Mouse (Mus musculus): ENCODE measurements at regions not wholly inside any gene's neighbourhood (a gene's known extent, or its start where the extent isn't known, plus 50 kb on each side); places are given as distances from the start of the nearest gene placed in this dataset.

DNA sequence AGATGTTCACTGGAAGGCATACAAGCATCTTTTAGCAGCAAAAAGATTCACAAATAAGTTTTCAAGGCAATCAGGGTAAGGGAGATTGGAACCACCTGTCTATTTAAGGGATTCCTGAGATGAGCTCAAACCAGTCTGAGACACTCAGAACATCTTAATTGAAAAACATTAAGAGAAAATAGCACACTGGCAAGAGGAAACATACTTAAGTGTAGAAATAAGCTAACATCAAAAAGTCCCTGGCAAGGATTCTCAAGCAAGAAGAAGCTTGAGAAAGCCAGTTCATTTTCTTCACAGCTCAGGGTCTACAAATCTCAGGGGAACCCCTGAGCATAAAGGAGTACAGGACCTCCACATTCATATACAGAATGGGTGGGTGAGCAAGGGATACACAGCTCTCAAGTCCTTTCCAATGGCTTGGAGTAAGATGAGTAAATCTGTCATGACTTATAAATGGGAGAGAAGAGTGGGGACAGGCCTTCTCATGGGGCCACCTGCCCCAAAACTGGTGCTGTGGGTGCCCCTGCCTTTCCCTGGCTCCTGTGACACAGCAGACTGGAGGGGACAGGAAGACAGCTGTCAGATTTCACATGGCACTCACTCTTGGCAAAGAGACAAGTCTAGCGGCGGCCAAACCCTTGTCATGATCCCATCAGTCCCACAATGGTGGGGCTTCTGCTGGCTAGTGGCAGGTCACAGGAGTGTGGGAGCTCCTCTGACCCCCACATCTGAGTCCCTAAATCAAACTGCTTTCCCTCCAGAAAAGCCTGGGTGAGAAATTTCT is 436.6 kb downstream of the Meis1 start:
- H3K36me3 ChIP-seq (ENCODE audit: control insufficient read depth, insufficient read depth, low read length), result no peaks in the 10 kb centered on the region
- DNase-seq (ENCODE audit: low spot score) (no peak), ATAC-seq (ENCODE audit: insufficient number of reproducible peaks, low FRiP score, low TSS enrichment, low read depth) (no peak)
- no peak overlapping the region for H3K4me2 ChIP-seq (ENCODE audit: low read depth, severe bottlenecking)
- no peak overlapping the region for H3K4me3 ChIP-seq (ENCODE audit: low read depth, low read length)
- no peak overlapping the region for H3K9ac ChIP-seq (ENCODE audit: low read length)
- no peaks in the 10 kb centered on the region for H3K27me3 ChIP-seq (ENCODE audit: control insufficient read depth, insufficient read depth, low read length)
- WGBS, result 79% methylated on average over 2 of the region's 2 CpGs
- H3K9me3 ChIP-seq (ENCODE audit: control insufficient read depth, low read length), result no peaks in the 10 kb centered on the region
- no peaks in the 10 kb centered on the region for H3K4me1 ChIP-seq (ENCODE audit: control insufficient read depth, insufficient read depth, low read length)
- H3K27ac ChIP-seq (replicated peaks; ENCODE audit: low read depth, low read length), result no peak overlapping the region

DNA sequence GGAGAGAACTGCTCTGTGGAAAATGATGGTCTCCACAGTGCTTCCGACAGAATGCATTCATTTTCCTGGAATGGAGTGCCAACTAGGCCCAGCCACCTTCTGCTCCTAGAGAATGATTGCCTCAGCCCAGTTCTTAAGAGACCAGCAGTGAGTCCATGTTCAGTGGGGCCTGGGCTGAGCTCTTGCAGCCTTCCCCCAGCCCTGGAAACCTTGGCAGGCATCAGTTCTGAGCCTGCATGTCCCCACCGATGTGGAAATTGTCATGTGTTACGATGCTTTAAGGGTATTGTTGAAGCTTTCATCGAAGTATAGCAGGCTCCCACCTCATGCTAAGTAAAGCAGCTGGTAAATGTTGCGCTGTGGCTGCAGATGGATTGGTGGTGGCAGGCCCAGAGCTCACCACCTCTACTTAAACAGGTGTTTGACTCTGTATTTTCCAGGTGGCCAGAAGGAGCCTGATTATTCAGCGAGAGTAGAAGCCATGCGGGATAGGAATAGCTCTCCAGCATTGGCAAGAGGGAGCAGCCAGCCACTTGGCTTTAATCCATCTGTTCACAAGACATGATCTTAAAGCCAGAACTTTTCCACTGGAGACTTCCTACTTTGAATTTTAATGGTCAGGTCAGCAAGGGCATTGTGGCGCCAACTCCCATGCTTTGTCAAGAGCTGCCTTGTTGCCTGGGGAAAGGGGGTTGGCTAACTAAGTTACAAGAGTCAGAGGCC is 437.5 kb downstream of the Meis1 start:
- Histone ChIP-seq H3K27ac (replicated peaks; ENCODE audit: low read depth, low read length) (no peak overlapping the region), H3K9me3 (ENCODE audit: control insufficient read depth, low read length) (no peaks in the 10 kb centered on the region), H3K27me3 (ENCODE audit: control insufficient read depth, insufficient read depth, low read length) (no peaks in the 10 kb centered on the region), H3K4me3 (ENCODE audit: low read depth, low read length) (no peak overlapping the region), H3K36me3 (ENCODE audit: control insufficient read depth, insufficient read depth, low read length) (no peaks in the 10 kb centered on the region), H3K4me2 (ENCODE audit: low read depth, severe bottlenecking) (no peak overlapping the region), H3K9ac (ENCODE audit: low read length) (no peak overlapping the region), H3K4me1 (ENCODE audit: control insufficient read depth, insufficient read depth, low read length) (no peaks in the 10 kb centered on the region)
- ATAC-seq (ENCODE audit: insufficient number of reproducible peaks, low FRiP score, low TSS enrichment, low read depth) (no peak), DNase-seq (ENCODE audit: low spot score) (no peak)
- 84% methylated on average over 8 of the region's 8 CpGs for WGBS

DNA sequence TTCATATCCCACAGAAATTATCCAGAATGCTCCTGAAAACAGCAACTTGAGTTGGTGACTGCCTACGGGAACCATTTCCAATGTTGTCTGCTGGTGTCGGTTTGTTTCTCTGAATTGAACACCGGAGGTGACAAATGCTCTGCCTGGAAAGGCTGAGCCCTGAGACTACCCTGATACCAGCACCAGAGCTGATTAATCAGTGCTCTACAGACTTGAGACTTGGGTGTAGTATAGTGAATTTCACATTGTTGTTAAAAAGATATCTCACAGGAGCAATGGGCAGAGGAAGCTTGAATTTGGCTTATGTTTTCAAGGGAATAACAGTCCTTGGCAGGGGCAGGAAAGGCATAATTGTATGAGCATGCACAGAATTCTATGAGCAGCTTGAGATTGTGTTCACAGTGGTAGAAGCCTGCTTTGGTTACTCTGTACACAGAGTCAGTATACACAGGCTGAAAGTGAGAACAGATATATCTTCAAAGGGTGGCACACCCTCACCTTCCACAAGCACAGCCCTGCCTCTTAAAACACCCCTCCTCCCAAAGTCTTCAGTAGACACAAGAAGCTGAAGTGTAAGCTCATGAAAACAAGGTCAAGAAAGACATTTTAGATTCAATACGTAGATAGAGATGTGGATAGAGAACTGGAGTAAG is 447.1 kb downstream of the Meis1 start:
- no peak overlapping the region for H3K4me2 ChIP-seq (ENCODE audit: low read depth, severe bottlenecking)
- H3K36me3 ChIP-seq (ENCODE audit: control insufficient read depth, insufficient read depth, low read length), result no peaks in the 10 kb centered on the region
- H3K27me3 ChIP-seq (ENCODE audit: control insufficient read depth, insufficient read depth, low read length), result no peaks in the 10 kb centered on the region
- ATAC-seq (ENCODE audit: insufficient number of reproducible peaks, low FRiP score, low TSS enrichment, low read depth) (no peak), DNase-seq (ENCODE audit: low spot score) (no peak)
- no peaks in the 10 kb centered on the region for H3K9me3 ChIP-seq (ENCODE audit: control insufficient read depth, low read length)
- H3K9ac ChIP-seq (ENCODE audit: low read length), result no peak overlapping the region
- 88% methylated on average over 4 of the region's 4 CpGs for WGBS
- no peaks in the 10 kb centered on the region for H3K4me1 ChIP-seq (ENCODE audit: control insufficient read depth, insufficient read depth, low read length)
- H3K4me3 ChIP-seq (ENCODE audit: low read depth, low read length), result no peak overlapping the region
- no peak overlapping the region for H3K27ac ChIP-seq (replicated peaks; ENCODE audit: low read depth, low read length)

DNA sequence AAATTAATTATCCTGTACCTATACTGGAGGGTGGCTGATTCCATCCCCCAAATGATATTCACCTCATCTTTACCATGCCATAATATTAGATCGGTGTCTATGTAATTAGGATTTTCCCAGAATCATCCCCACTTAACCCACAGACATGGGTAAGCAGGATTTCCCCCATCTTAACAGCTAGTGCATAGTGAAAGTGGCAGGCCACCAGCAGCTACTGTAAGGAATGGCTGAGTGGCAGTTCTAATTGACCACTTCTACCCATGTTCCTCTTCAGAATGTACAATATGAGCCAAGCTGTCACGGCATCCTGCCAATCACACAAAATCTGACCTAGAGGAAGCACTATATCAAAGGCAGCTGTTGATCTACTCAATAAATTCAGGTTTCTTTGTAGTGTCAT is 455.8 kb downstream of the Meis1 start:
- 0 out of 2 replicates have a peak, but pooled peaks cover 2% of the 10 kb centered on the region for H3K4me1 ChIP-seq (ENCODE audit: control insufficient read depth, insufficient read depth, low read length)

DNA sequence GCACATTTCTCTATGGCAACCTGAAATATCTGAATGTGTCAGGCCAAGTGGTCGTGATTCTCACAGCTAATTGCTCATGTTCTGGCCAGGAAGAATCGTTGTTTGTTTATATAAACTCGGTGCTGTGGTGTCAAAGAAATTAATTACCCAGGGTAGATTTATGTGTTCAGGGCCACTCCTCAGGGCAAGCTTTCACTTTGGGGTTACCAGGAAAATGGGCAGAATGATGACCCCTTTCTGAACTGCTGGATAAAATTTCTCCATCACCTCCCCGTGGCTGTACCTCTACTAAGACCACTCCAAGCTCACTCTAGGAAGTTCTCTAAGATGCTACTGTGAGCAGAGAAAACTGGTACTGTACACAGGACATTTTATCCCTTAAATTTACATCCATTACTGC is 460.1 kb downstream of the Meis1 start:
- ATAC-seq (ENCODE audit: insufficient number of reproducible peaks, low FRiP score, low TSS enrichment, low read depth) (no peak), DNase-seq (ENCODE audit: low spot score) (no peak)
- Histone ChIP-seq H3K9me3 (ENCODE audit: control insufficient read depth, low read length) (no peaks in the 10 kb centered on the region), H3K9ac (ENCODE audit: low read length) (no peak overlapping the region), H3K27me3 (ENCODE audit: control insufficient read depth, insufficient read depth, low read length) (no peaks in the 10 kb centered on the region), H3K4me3 (ENCODE audit: low read depth, low read length) (no peak overlapping the region), H3K4me1 (ENCODE audit: control insufficient read depth, insufficient read depth, low read length) (0 out of 2 replicates have a peak, but pooled peaks cover 2% of the 10 kb centered on the region), H3K36me3 (ENCODE audit: control insufficient read depth, insufficient read depth, low read length) (no peaks in the 10 kb centered on the region), H3K4me2 (ENCODE audit: low read depth, severe bottlenecking) (no peak overlapping the region), H3K27ac (replicated peaks; ENCODE audit: low read depth, low read length) (no peak overlapping the region)
- 5% methylated on average over 4 of the region's 4 CpGs for WGBS

More for the DNA sequence above, 455.8 kb downstream of the Meis1 start:
- Histone ChIP-seq H3K36me3 (ENCODE audit: control insufficient read depth, insufficient read depth, low read length) (no peaks in the 10 kb centered on the region), H3K4me3 (ENCODE audit: low read depth, low read length) (no peak overlapping the region), H3K9ac (ENCODE audit: low read length) (no peak overlapping the region), H3K27me3 (ENCODE audit: control insufficient read depth, insufficient read depth, low read length) (no peaks in the 10 kb centered on the region), H3K9me3 (ENCODE audit: control insufficient read depth, low read length) (no peaks in the 10 kb centered on the region), H3K4me2 (ENCODE audit: low read depth, severe bottlenecking) (no peak overlapping the region), H3K27ac (replicated peaks; ENCODE audit: low read depth, low read length) (no peak overlapping the region)
- WGBS, result 85% methylated on average over 2 of the region's 2 CpGs
- ATAC-seq (ENCODE audit: insufficient number of reproducible peaks, low FRiP score, low TSS enrichment, low read depth), result no peak
- DNase-seq (ENCODE audit: low spot score), result no peak

DNA sequence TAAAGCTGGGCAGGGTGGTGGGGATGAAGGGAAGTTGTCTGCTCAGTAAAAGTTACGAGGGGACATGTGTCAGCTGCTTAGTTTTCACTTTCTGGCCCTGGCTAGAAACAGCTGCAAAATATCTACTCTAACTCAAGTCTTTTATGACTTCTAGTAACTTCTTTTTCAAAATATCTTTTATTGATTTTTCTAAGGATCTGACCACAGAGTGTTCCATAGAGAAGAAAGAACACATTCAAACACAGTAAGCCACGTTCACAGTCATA is 483.3 kb downstream of the Meis1 start:
- Histone ChIP-seq H3K27me3 (ENCODE audit: control insufficient read depth, insufficient read depth, low read length) (no peaks in the 10 kb centered on the region), H3K36me3 (ENCODE audit: control insufficient read depth, insufficient read depth, low read length) (no peaks in the 10 kb centered on the region), H3K9me3 (ENCODE audit: control insufficient read depth, low read length) (no peaks in the 10 kb centered on the region), H3K4me3 (ENCODE audit: low read depth, low read length) (no peak overlapping the region), H3K4me1 (ENCODE audit: control insufficient read depth, insufficient read depth, low read length) (no peaks in the 10 kb centered on the region), H3K9ac (ENCODE audit: low read length) (no peak overlapping the region), H3K27ac (replicated peaks; ENCODE audit: low read depth, low read length) (no peak overlapping the region), H3K4me2 (ENCODE audit: low read depth, severe bottlenecking) (no peak overlapping the region)
- no peak for ATAC-seq (ENCODE audit: insufficient number of reproducible peaks, low FRiP score, low TSS enrichment, low read depth)
- 54% methylated on average over 2 of the region's 2 CpGs for WGBS
- DNase-seq (ENCODE audit: low spot score), result no peak

DNA sequence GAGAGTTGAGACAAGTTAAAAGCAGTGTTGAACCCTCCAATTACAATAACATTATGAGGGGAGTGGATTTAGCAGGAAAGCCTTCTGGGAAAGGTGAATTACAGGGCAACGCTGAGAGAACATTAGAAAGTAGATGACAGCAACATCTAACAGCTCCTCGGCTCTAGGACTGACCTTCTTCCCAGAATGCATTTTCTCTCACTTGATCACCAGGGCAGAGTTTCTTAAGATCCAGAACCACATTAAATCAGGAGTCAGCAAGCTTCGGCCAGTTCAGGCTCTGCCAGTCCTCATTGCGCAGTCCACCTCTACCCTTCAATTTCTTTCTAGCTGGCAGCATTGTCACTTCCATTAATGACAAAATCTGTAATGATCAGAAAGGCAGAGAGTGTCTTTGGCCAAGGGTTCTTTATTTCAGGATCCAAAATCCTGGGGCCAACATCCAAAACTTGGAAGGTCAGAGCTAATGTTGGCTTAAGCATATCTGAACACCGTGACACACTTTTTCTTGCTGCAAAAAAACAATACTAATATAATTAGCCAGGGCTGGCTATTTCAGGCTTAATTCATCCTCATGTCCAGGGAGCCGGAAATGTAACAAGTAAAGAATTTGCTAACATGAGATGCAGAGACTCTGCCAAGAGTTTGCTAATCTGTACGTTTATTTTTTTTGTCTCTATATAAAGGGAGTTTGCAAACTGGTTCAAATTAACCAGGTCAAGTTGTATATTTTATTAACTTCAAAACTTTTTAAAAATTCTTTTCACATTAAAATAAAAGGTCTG is 483.8 kb downstream of the Meis1 start:
- ATAC-seq (ENCODE audit: insufficient number of reproducible peaks, low FRiP score, low TSS enrichment, low read depth), result no peak

More for the DNA sequence above, 483.8 kb downstream of the Meis1 start:
- H3K27ac ChIP-seq (replicated peaks; ENCODE audit: low read depth, low read length), result no peak overlapping the region
- H3K27me3 ChIP-seq (ENCODE audit: control insufficient read depth, insufficient read depth, low read length), result no peaks in the 10 kb centered on the region
- H3K9me3 ChIP-seq (ENCODE audit: control insufficient read depth, low read length), result no peaks in the 10 kb centered on the region
- H3K4me1 ChIP-seq (ENCODE audit: control insufficient read depth, insufficient read depth, low read length), result no peaks in the 10 kb centered on the region
- H3K4me2 ChIP-seq (ENCODE audit: low read depth, severe bottlenecking), result no peak overlapping the region
- H3K4me3 ChIP-seq (ENCODE audit: low read depth, low read length), result no peak overlapping the region
- no peaks in the 10 kb centered on the region for H3K36me3 ChIP-seq (ENCODE audit: control insufficient read depth, insufficient read depth, low read length)
- no peak for DNase-seq (ENCODE audit: low spot score)
- 78% methylated on average over 7 of the region's 7 CpGs for WGBS
- H3K9ac ChIP-seq (ENCODE audit: low read length), result no peak overlapping the region

All from limb, embryonic 11.5 days (tissue).